Mouse (Mus musculus) mesoderm, embryonic 11.5 days (tissue): ENCODE results near the gene Arid1b.

Experiments
- DNase-seq: peaks from one replicate; pipeline ENCODE4 v3.0.0-alpha.2; 2012; ENCODE audit warnings: low read depth, low spot score

Gene Arid1b

DNA sequence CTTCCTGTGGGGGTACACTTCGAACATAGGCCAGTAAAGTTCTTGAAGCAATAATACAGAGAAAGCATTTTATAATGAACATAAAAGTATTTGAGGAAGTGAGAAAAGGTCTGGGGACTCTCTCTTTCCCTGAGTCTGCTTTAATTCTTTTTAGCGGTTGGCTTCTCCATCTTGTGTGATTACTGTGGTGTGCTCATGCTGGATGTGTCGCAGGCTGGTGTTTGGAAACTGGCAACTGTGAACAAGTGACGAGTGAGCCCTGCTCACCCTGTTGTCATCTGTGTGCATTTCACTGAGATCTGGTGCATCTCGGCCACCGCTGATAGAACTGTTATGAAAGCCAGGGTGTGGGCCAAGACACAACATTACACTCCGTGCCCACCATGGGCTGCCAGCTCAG is 216.8 kb downstream of the Arid1b start:
- DNase-seq: no peak

DNA sequence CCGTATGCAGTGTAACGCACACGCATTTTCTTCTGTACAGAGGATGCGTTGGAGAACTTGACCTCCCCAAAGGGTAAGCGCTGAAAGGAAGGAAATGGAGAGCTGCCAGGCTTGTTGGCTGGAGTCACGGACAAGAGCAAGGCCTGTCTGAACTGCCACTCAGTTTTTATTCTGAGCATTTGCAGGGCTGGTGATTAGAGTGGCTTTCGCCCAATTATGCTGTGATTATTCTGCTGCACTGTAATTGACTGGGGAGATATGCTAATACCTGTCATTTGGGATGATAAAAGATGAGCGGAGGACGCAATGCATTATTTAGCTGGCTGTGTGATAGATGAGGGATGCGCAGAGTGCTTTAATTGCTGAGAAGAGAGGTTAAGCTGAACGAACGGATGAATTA is 218.0 kb downstream of the Arid1b start:
- no peak for DNase-seq

DNA sequence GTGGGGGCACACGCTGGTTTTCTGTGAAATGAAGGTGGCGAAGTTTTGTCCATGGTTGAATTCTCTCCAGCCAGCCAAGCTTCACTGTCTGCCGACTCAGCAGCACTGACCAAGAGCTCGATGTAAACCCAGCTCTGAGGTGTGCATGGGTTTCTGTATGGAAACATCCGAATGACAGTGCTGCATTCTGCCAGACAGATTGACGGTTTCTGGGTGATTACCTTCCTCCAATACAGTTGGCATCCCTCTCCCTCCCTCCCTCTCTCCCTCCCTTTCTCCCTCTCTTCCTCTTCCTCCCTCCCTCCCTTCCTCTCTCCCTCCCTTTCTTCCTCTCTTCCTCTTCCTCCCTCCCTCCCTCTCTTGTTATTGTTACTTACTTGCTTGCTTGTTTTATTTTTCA is 219.3 kb downstream of the Arid1b start:
- DNase-seq: no peak

DNA sequence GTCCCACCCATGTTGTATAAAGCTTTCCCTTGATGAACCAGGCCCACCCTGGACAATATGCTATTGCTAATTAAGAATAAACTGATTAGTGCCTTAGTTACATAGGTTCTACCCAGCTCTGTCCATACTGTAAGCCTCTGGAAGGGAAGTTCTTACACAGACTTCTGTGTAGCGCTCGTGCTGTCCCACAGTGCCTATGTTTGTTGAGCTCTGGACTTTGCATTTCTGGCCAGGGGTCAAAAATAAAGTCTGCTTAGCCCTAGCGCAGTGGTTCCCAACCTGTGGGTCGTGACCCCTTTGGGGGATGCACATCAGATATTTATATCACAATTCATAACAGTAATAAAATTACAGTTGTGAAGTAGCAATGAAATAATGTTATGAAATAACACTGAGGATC is 221.2 kb downstream of the Arid1b start:
- DNase-seq: no peak

DNA sequence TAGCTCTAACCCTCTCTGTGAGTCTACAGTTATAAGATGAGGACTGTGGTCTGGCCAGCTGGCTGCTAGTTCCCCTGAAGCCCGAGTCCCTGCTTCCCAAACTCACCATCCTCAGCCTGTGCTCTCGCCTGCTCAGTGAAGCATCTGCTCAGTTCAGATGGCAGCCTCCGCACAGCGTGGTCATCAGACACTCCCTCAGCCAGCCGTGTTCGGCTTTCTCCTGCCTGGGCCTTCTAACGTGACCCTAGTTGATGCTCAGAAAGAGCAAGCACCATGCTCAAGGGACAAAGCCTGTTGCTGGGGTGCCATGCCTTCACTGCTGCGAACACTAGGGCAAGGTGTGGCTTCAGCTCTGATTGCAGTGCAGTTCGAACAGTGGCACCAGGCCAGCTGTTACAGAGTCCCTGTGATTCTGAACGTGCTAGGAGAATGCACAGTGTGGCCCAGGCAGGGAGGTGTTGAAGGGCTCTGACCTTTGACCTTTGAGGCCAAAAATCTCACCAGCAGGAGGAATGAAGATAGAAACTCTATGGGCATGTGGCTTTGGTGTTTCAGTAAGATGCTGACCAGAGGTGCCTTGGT is 222.9 kb downstream of the Arid1b start:
- no peak for DNase-seq

DNA sequence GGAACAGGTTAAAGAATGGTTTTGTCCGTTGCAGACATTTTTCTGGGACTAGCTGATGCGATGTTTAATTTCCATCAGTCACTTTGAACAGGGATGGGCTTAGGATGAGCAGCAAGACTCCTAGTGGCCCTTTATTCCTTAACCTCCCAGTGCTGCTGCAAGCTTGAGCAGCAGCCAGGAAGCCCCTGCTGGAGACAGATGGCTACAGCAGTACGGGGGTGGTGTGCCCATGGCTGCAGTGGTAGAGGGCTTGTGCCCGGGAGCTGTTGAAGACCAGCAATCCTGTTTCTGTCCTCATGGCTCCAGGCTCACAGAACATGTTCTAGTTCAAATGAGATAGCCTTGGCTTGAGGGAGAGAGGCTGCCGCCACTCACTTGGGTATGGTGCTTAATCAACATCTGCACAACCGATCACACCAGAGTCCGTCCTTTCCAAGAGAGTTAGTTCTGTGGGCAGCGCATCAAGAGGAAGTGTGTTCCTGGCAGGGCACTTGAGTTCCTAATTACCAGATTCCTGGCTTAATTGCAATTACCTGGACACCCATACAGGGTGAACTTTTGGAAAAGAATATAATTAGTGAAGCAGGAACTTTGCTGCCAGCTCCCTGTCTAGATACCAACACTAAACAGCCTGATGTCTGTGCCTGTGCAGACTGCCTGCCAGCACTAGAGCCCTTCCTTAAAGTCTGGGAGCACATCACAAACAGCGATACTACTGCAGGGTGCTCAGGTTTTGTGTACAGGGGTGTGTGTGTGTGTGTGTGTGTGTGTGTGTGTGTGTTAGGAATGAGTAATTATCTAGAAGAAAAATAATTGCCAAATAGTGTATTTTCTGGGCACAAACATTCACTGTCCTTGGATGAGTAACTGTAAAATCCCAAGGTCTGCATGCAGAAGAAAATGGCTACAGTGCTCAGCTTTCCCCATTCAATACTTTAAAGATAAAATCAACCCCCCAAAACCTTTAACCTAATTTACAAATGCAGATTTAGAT is 224.0 kb downstream of the Arid1b start:
- no peak for DNase-seq

GRCm38 (mm10) chr17:5218955-5219557 is 224.9 kb downstream of the Arid1b start:
- DNase-seq: no peak

- no peak for DNase-seq
Measured at GRCm38 (mm10) chr17:5221041-5221440, 226.9 kb downstream of the Arid1b start.

DNA sequence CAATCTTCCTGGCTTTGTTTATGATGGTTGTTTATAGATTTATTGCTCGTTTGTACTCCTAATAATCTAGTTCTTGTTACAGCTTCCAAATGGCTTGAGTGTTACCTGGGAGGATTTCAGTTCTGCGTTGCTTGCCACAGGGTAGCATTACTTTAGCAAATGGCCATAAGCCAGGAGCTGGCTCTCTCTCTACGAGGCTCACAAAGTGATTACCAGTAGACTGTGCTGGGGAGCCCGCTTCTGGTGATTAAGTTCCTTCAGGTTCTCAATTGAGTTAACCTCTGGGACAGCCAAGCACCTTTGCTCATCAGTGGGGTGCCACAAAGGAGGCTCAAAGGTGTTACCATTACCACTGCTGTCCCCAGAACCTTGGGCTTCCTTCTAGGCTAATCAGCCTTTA is 227.4 kb downstream of the Arid1b start:
- no peak for DNase-seq

GRCm38 (mm10) chr17:5222827-5223226 is 228.7 kb downstream of the Arid1b start:
- peak; percentile 47 for DNase-seq

DNA sequence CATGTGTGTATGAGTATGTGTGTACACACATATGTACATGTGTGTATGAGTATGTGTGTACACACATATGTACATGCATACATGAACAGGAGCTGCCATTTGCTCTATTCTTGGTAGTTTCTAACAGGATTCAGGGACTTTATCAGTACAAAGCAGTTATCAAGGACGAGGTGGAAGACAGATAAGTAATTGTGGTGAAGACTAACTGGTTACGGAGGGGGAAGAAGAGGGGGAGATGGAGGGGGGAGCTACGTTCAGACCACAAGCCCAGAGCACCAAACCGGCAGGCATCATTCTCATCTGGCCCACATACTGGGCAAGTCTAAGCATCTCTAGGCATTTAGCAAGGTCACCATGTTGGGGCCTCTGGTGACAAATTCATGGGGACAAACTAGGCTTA is 230.8 kb downstream of the Arid1b start:
- no peak for DNase-seq

- no peak for DNase-seq
Measured at GRCm38 (mm10) chr17:5227136-5227535, 233.0 kb downstream of the Arid1b start.

DNA sequence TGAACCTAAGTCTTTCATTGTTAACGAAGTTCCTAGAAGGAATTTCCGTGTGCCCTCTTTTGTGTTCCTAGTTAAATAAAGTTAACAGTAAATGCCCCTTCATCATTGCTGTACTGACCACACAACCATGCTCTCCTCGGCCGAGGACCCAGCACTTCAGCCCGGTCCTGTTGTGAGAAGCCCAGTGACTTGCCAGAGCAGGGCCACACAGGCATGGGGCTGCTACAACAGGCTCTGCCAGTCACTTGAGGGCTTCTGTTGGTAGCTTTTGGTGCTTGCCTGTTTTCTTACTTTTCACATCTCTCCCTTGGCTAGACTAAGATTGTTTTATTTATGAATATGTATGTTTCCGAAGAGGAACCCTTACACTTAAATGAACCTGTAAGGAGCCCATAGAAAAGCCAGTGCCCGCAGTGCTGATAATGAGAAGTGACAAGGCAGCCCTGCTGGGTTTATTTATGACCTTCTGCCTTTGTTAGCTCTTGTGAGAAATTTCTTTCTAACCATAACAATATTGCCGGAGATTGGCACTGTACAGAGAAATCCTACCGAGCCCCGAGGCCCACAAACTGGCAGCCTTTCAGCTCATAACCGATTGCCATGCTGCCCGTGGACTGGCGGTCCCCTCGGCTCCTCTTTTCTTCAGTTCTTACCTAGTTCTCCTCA is 234.0 kb downstream of the Arid1b start:
- DNase-seq: no peak

- DNase-seq: no peak
Measured at GRCm38 (mm10) chr17:5228616-5229250, 234.6 kb downstream of the Arid1b start.

GRCm38 (mm10) chr17:5230063-5230462 is 235.9 kb downstream of the Arid1b start:
- no peak for DNase-seq

DNA sequence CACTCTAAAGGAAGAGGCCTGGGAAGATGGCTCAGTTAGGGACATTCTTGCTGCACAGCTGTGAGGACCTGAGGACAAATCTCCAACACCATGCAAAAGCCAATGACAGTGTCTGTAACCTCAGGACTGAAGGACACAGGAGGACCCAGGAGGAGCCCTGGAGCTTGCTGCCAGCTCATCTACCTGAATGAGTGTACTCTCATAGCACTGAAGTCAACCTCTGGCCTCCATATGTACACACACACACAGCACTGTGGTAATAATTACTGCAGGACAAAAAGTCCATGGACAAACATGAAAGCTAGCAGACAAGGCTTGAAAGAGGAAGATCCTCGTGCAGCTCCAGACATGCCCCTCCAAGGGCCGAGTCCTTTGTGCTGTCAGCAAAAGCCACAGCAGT is 238.0 kb downstream of the Arid1b start:
- no peak for DNase-seq

GRCm38 (mm10) chr17:5233991-5234390 is 239.9 kb downstream of the Arid1b start:
- no peak for DNase-seq

DNA sequence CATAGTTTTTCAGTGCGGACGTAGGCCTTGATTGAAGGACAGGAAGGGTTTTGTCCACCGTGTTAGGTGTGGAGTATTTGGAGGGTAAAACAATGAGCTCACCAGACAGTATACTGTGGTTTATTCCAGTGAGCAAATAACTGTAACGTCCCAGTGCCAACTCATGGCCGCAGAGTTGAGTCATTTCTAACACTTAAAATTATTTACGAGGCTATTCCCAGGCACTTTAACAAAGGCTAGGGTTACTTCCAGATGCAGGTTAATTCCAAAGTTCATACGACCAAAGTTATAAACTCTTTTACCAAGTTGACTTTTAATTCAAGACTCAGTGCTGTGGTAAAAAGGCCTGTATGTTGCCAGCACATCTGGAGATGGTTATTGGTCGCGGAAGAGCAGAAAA is 240.9 kb downstream of the Arid1b start:
- no peak for DNase-seq

- DNase-seq: no peak
Measured at GRCm38 (mm10) chr17:5237765-5238164, 243.6 kb downstream of the Arid1b start.

DNA sequence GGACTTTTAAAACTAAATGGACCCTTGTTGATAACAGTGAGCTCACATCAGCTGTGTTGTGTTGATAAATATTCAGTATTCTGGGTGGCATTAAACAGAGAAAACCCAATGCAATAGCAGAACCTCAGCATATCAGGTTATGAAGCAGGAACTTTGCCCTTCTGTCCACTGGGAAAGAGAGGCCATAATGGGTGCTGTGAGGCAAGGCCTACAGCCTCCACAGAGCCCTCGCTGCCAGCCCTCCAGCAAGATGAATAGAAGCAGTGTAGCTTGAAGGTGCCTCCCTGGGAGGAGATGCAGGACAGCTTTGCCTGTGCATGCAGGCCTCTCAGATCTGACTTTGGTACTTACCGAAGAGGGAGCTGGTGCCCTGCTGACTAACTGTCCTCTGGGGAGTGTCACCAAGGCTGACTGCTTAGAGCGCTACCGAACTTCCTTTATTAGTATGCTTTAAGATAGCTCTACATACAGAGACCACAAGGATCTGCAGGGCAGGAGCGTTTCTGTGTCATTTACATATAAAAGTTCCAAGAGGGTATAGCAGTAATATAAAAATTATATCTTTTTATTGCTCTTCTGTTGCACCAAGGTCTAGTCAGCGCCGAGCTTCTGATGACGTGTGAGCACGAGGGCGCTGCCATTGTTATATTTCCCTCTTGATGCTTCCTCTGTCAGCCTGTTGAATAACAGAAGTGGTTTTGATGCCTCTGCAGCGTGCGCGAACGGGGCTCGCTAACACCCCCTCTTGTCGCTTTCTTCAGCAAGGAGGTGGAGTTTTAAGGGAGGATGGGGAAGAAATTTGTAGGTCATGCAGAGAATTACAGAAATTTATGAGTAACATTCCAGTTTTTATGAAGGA is 244.5 kb downstream of the Arid1b start:
- no peak for DNase-seq

DNA sequence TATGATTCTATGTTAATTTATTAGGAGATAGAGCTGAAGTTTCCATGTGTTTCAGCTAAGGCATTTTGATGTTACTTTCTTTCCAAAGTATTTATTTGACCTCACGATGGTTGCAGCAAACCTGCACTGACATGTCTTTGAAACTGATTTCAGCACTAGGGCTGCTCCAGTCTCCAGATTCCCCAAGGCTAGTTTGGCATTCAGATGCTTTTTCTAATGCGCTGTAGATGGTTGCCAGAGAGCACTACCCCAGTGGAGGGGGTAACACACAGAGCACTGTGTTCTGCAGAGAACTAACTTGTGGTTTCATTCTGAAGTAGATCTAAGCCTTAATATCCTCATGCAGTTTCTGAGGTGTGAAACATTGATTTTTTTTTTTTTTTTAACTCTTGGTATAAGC is 250.4 kb downstream of the Arid1b start:
- no peak for DNase-seq
